Mouse (Mus musculus): ENCODE results near the gene Ets2. TPM values are rescaled to one million over a fixed set of nuclear protein-coding genes. Genes with fewer than 3 reads are reported as not detected.
A peak's percentile ranks its signal among the peaks of the same experiment; 100 is the strongest.
"Not testable (repeated sequence)": the region's sequence is repeated elsewhere in the genome, so short reads cannot be mapped to it uniquely, and the experiment has no call there.

The Ets2 gene
- total RNA-seq, 1 experiment from 2014 or later: 128 TPM

GRCm38 (mm10) chr16:95686901-95687300 is 15.0 kb upstream of the Ets2 start:
- ATAC-seq (ENCODE audit: extremely low read depth, insufficient number of reproducible peaks, low FRiP score, poor library complexity, severe bottlenecking): no peak

- no peak for ATAC-seq (ENCODE audit: extremely low read depth, insufficient number of reproducible peaks, low FRiP score, poor library complexity, severe bottlenecking)
Measured at GRCm38 (mm10) chr16:95688010-95688409, 13.9 kb upstream of the Ets2 start.

- ATAC-seq (ENCODE audit: extremely low read depth, insufficient number of reproducible peaks, low FRiP score, poor library complexity, severe bottlenecking): no peak
Measured at GRCm38 (mm10) chr16:95696599-95696998, 5.3 kb upstream of the Ets2 start.

GRCm38 (mm10) chr16:95699721-95700120 is 2.2 kb upstream of the Ets2 start:
- ATAC-seq (ENCODE audit: extremely low read depth, insufficient number of reproducible peaks, low FRiP score, poor library complexity, severe bottlenecking): no peak

- no peak for ATAC-seq (ENCODE audit: extremely low read depth, insufficient number of reproducible peaks, low FRiP score, poor library complexity, severe bottlenecking)
Measured at GRCm38 (mm10) chr16:95700224-95700623, 1.7 kb upstream of the Ets2 start.

- no peak for ATAC-seq (ENCODE audit: extremely low read depth, insufficient number of reproducible peaks, low FRiP score, poor library complexity, severe bottlenecking)
Measured at GRCm38 (mm10) chr16:95702562-95703545, 979 bp downstream of the Ets2 start.

- ATAC-seq (ENCODE audit: extremely low read depth, insufficient number of reproducible peaks, low FRiP score, poor library complexity, severe bottlenecking): no peak
Measured at GRCm38 (mm10) chr16:95703958-95704357, 2.1 kb downstream of the Ets2 start.

- no peak for ATAC-seq (ENCODE audit: extremely low read depth, insufficient number of reproducible peaks, low FRiP score, poor library complexity, severe bottlenecking)
Measured at GRCm38 (mm10) chr16:95704662-95705330, 2.9 kb downstream of the Ets2 start.

GRCm38 (mm10) chr16:95705771-95706170 is 3.9 kb downstream of the Ets2 start:
- ATAC-seq (ENCODE audit: extremely low read depth, insufficient number of reproducible peaks, low FRiP score, poor library complexity, severe bottlenecking): no peak

- ATAC-seq (ENCODE audit: extremely low read depth, insufficient number of reproducible peaks, low FRiP score, poor library complexity, severe bottlenecking): peak; percentile 76
Measured at GRCm38 (mm10) chr16:95708211-95709004, 6.5 kb downstream of the Ets2 start.

GRCm38 (mm10) chr16:95709175-95709574 is 7.3 kb downstream of the Ets2 start:
- no peak for ATAC-seq (ENCODE audit: extremely low read depth, insufficient number of reproducible peaks, low FRiP score, poor library complexity, severe bottlenecking)

GRCm38 (mm10) chr16:95710129-95710528 is 8.3 kb downstream of the Ets2 start:
- no peak for ATAC-seq (ENCODE audit: extremely low read depth, insufficient number of reproducible peaks, low FRiP score, poor library complexity, severe bottlenecking)

GRCm38 (mm10) chr16:95712121-95712520 is 10.2 kb downstream of the Ets2 start:
- no peak for ATAC-seq (ENCODE audit: extremely low read depth, insufficient number of reproducible peaks, low FRiP score, poor library complexity, severe bottlenecking)

GRCm38 (mm10) chr16:95713077-95713476 is 11.2 kb downstream of the Ets2 start:
- not testable (repeated sequence) for ATAC-seq (ENCODE audit: extremely low read depth, insufficient number of reproducible peaks, low FRiP score, poor library complexity, severe bottlenecking)

- ATAC-seq (ENCODE audit: extremely low read depth, insufficient number of reproducible peaks, low FRiP score, poor library complexity, severe bottlenecking): no peak
Measured at GRCm38 (mm10) chr16:95715026-95715425, 13.2 kb downstream of the Ets2 start.

- ATAC-seq (ENCODE audit: extremely low read depth, insufficient number of reproducible peaks, low FRiP score, poor library complexity, severe bottlenecking): no peak
Measured at GRCm38 (mm10) chr16:95716061-95716706, 14.3 kb downstream of the Ets2 start.

GRCm38 (mm10) chr16:95717631-95718030 is 15.8 kb downstream of the Ets2 start:
- ATAC-seq (ENCODE audit: extremely low read depth, insufficient number of reproducible peaks, low FRiP score, poor library complexity, severe bottlenecking): no peak

GRCm38 (mm10) chr16:95718119-95718518 is 16.2 kb downstream of the Ets2 start:
- no peak for ATAC-seq (ENCODE audit: extremely low read depth, insufficient number of reproducible peaks, low FRiP score, poor library complexity, severe bottlenecking)

GRCm38 (mm10) chr16:95720532-95720931 is 18.7 kb downstream of the Ets2 start:
- ATAC-seq (ENCODE audit: extremely low read depth, insufficient number of reproducible peaks, low FRiP score, poor library complexity, severe bottlenecking): no peak
